Comparison of ENCODE assay signal across 34 mouse cellular contexts in the genomic region with DNA sequence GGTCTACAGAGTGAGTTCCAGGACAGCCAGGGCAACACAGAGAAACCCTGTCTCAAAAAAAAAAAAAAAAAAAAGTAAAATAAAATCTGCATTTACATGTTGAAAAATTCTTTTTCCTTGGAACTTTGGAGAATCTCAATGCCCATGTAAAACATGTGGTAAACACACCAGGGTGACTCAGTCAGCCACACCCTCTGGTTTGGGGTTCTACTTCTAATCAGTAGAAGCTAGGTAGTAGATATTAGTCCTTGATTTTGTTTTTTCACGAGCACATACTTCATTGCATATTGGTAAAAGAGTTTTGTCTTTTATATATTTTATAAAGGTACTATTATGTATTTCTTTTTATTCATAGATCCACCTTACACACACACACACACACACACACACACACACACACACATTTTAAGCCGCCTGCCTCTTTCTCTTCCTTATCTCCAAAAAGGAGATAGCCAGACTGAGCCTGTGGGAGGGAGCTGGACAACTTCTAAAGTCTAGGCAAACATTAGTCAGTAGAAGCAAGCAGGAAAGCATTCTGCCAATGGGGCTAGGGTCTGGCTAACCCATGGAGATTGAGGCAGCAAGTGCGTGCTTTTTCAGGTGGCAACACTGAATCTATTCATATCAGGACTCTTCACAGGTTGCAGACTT. TPM values are rescaled to one million over a fixed set of nuclear protein-coding genes. Genes with fewer than 3 reads are reported as not detected.
"Had no signal": no experiment of that assay in that cellular context is flagged by ENCODE, and none has a peak within 500 bp of the region (broad histone marks: within the 10 kb centered on the region; RNA-seq: fewer than 3 reads in every experiment).

No protein-coding gene starts in this region.

- H3K27me3 ChIP-seq: hindbrain, embryonic 13.5 days; hindbrain, embryonic 15.5 days; limb, embryonic 12.5 days had no signal

- H3K9ac ChIP-seq: forebrain, postnatal 0 days; hindbrain, embryonic 13.5 days; hindbrain, embryonic 15.5 days; limb, embryonic 12.5 days had no signal

- H3K9me3 ChIP-seq: hindbrain, embryonic 13.5 days; hindbrain, embryonic 15.5 days; limb, embryonic 10.5 days; limb, embryonic 12.5 days had no signal

- H3K4me1 ChIP-seq: hindbrain, embryonic 13.5 days; hindbrain, embryonic 15.5 days; limb, embryonic 10.5 days; limb, embryonic 12.5 days had no signal

- H3K27ac ChIP-seq: heart, adult 2 months; hindbrain, embryonic 13.5 days; hindbrain, embryonic 15.5 days; hindbrain, postnatal 0 days; layer of hippocampus, adult 2 months; left cerebral cortex, adult 2 months; limb, embryonic 10.5 days; limb, embryonic 12.5 days had no signal

- H3K36me3 ChIP-seq: hindbrain, embryonic 13.5 days; hindbrain, embryonic 15.5 days; limb, embryonic 10.5 days; limb, embryonic 12.5 days had no signal

- DNase-seq: forebrain, postnatal 0 days; gastrocnemius, postnatal 14 days; gastrocnemius, postnatal 36 days; heart, adult 11 months; heart, adult 2 months; heart, postnatal 10 days; heart, postnatal 36 days; kidney, adult 11 months; kidney, adult 8-10 months; kidney, postnatal 10 days; kidney, postnatal 4 days had no signal

- ATAC-seq: forebrain, postnatal 0 days; hindbrain, postnatal 0 days; intestine, embryonic 16.5 days had no signal

- H3K4me2 ChIP-seq: heart, embryonic 11.5 days; hindbrain, embryonic 13.5 days; hindbrain, embryonic 15.5 days; limb, embryonic 12.5 days had no signal

- H3K4me3 ChIP-seq: heart, adult 2 months; hindbrain, embryonic 13.5 days; hindbrain, embryonic 15.5 days; layer of hippocampus, adult 2 months; left cerebral cortex, adult 2 months; limb, embryonic 10.5 days; limb, embryonic 12.5 days had no signal

RNA-seq across cellular contexts. Expression of gene Tex19.2, which starts 7.2 kb away (rescaled TPM):
- total RNA-seq: forebrain, postnatal 0 days; gastrocnemius, adult 18-20 months; gastrocnemius, adult 8-10 months; gastrocnemius, postnatal 14 days; gastrocnemius, postnatal 36 days; heart, adult 2 months; heart, postnatal 10 days; heart, postnatal 36 days; hematopoietic stem cell, adult 5-6 weeks; hindbrain, postnatal 0 days; layer of hippocampus, adult 2 months; layer of hippocampus, postnatal 10 days; layer of hippocampus, postnatal 25 days; left cerebral cortex, adult 2 months; left cerebral cortex, postnatal 14 days; left cerebral cortex, postnatal 36 days; liver, adult 2 months had no signal
- polyA plus RNA-seq: forebrain, postnatal 0 days; heart, adult 2 months; heart, embryonic 11.5 days; heart, embryonic 14.5 days; heart, embryonic 16.5 days; hindbrain, embryonic 11.5 days; hindbrain, embryonic 13.5 days; hindbrain, embryonic 15.5 days; hindbrain, postnatal 0 days; intestine, embryonic 14.5 days; intestine, embryonic 16.5 days; kidney, embryonic 14.5 days; kidney, embryonic 16.5 days; limb, embryonic 10.5 days; limb, embryonic 12.5 days; liver, adult 2 months had no signal

RNA-seq across cellular contexts. Expression of gene Tex19.1, which starts 20.3 kb away (rescaled TPM):
- total RNA-seq: forebrain, postnatal 0 days; gastrocnemius, adult 18-20 months; gastrocnemius, adult 8-10 months; gastrocnemius, postnatal 14 days; gastrocnemius, postnatal 36 days; heart, adult 2 months; heart, postnatal 10 days; heart, postnatal 36 days; hematopoietic stem cell, adult 5-6 weeks; hindbrain, postnatal 0 days; layer of hippocampus, adult 2 months; layer of hippocampus, postnatal 10 days; layer of hippocampus, postnatal 25 days; left cerebral cortex, adult 2 months; left cerebral cortex, postnatal 14 days; left cerebral cortex, postnatal 36 days; liver, adult 2 months had no signal
- polyA plus RNA-seq: forebrain, postnatal 0 days; heart, adult 2 months; heart, embryonic 14.5 days; heart, embryonic 16.5 days; hindbrain, embryonic 11.5 days; hindbrain, embryonic 13.5 days; hindbrain, embryonic 15.5 days; hindbrain, postnatal 0 days; intestine, embryonic 14.5 days; intestine, embryonic 16.5 days; kidney, embryonic 14.5 days; limb, embryonic 10.5 days; limb, embryonic 12.5 days; liver, adult 2 months had no signal

RNA-seq across cellular contexts. Expression of gene Uts2r, which starts 34.4 kb away (rescaled TPM):
- total RNA-seq: hematopoietic stem cell, adult 5-6 weeks; left cerebral cortex, postnatal 14 days; left cerebral cortex, postnatal 36 days; liver, adult 2 months had no signal
- polyA plus RNA-seq: heart, embryonic 11.5 days; intestine, embryonic 14.5 days; intestine, embryonic 16.5 days; kidney, embryonic 14.5 days; liver, adult 2 months had no signal

RNA-seq across cellular contexts. Expression of gene Sectm1a, which starts 44.6 kb away (rescaled TPM):
- total RNA-seq: forebrain, postnatal 0 days; gastrocnemius, adult 8-10 months; gastrocnemius, postnatal 14 days; gastrocnemius, postnatal 36 days; heart, adult 2 months; heart, postnatal 10 days; heart, postnatal 36 days; hematopoietic stem cell, adult 5-6 weeks; hindbrain, postnatal 0 days; layer of hippocampus, adult 2 months; layer of hippocampus, postnatal 10 days; layer of hippocampus, postnatal 25 days; left cerebral cortex, adult 2 months; left cerebral cortex, postnatal 14 days; left cerebral cortex, postnatal 36 days had no signal
- polyA plus RNA-seq: forebrain, postnatal 0 days; heart, adult 2 months; heart, embryonic 11.5 days; heart, embryonic 14.5 days; hindbrain, embryonic 11.5 days; hindbrain, embryonic 13.5 days; hindbrain, postnatal 0 days; limb, embryonic 10.5 days; limb, embryonic 12.5 days had no signal
